Mouse (Mus musculus): Measurements from ENCODE around the gene Wwc2.

DNA sequence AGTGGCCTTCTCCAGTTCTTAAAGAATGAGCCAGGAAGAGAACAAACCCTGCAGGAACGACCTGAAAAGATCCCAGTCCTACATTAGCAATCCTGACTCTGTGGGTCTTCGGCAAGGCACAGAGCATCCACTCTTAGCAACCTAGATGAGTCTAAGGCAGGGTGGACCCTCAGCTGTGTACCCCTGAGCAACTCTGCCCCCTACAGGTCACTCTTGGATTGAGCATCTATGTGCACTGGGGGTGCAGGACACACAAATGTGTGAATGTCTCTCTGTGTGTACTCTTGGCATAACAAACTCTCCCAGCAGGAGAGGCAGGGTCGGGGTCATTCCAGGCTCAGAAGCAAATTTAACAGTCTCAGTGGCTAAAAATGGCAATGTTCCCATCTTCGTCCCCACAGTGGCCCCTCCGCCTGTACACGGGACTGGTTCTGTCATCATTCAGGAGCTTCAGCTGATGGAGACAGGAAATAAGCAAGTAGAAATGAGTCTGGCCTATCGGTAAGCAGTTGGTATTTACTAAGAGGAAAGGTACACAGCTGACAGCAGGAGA, 39.3 kb downstream of the Wwc2 start:
- TF ChIP-seq POLR2A (IDR thresholded peaks at IDR 0.05; ENCODE audit: insufficient read length, low read depth) (no peak), USF1 (IDR thresholded peaks at IDR 0.05; ENCODE audit: low read depth) (no peak), MYOG (IDR thresholded peaks at IDR 0.05; ENCODE audit: control insufficient read depth in 1 of 3, insufficient read depth in 1 of 3, insufficient read length in 2 of 3, low read depth in 2 of 3) (no peak), POLR2AphosphoS2 (IDR thresholded peaks at IDR 0.05; ENCODE audit: insufficient read length, low read depth) (no peak), MAX (IDR thresholded peaks at IDR 0.05; ENCODE audit: low read depth) (no peak), SRF (IDR thresholded peaks at IDR 0.05; ENCODE audit: control insufficient read depth, insufficient read length, low read depth) (no peak), TCF3 (IDR thresholded peaks at IDR 0.05; ENCODE audit: insufficient read length, low read depth) (no peak), TCF12 (IDR thresholded peaks at IDR 0.05; ENCODE audit: insufficient read depth, poor library complexity, severe bottlenecking) (no peak), E2F4 (IDR thresholded peaks at IDR 0.05; ENCODE audit: insufficient read depth) (no peak), MYOD1 (IDR thresholded peaks at IDR 0.05; ENCODE audit: control insufficient read depth in 1 of 3, insufficient read length in 2 of 3, low read depth in 2 of 3) (no peak)

All from myocyte (in vitro differentiated cells).